18 mouse cellular contexts compared by ENCODE assay signal in genomic region chr11:68037093-68037492, GRCm38 (mm10).
A peak's percentile ranks its signal among the peaks of the same experiment; 100 is the strongest.
DNase-seq lines count a peak whose midpoint lies in the region; ATAC-seq and TF ChIP-seq lines count a peak whose summit lies in the region.
"Had no signal": no experiment of that assay in that cellular context is flagged by ENCODE, and none has a peak within 500 bp of the region (broad histone marks: within the 10 kb centered on the region; RNA-seq: fewer than 3 reads in every experiment).

No protein-coding gene starts in this region.

- no peak overlapping the region for H3K9ac ChIP-seq in intestine, embryonic 15.5 days
- H3K9ac ChIP-seq in intestine, postnatal 0 days (ENCODE audit: low read depth, low read length): no peak overlapping the region
- no peak overlapping the region for H3K9ac ChIP-seq in midbrain, embryonic 13.5 days (replicated peaks)
- no peak overlapping the region for H3K9ac ChIP-seq in midbrain, postnatal 0 days (replicated peaks; ENCODE audit: low read length, poor library complexity, severe bottlenecking)
- H3K9ac ChIP-seq in kidney, postnatal 0 days (ENCODE audit: low read depth, low read length): no peak overlapping the region
- H3K9ac ChIP-seq: heart, embryonic 12.5 days; limb, embryonic 13.5 days; liver, embryonic 14.5 days had no signal

- H3K9me3 ChIP-seq in intestine, embryonic 15.5 days: no peaks in the 10 kb centered on the region
- H3K9me3 ChIP-seq in intestine, postnatal 0 days (ENCODE audit: control insufficient read depth): no peaks in the 10 kb centered on the region
- no peaks in the 10 kb centered on the region for H3K9me3 ChIP-seq in midbrain, embryonic 13.5 days
- H3K9me3 ChIP-seq in midbrain, postnatal 0 days (ENCODE audit: low read length): no peaks in the 10 kb centered on the region
- no peaks in the 10 kb centered on the region for H3K9me3 ChIP-seq in kidney, postnatal 0 days (replicated peaks; ENCODE audit: low read length)
- H3K9me3 ChIP-seq: heart, embryonic 12.5 days; limb, embryonic 13.5 days; megakaryocyte, embryonic 14.5 days had no signal

- H3K36me3 ChIP-seq in intestine, embryonic 15.5 days: no peaks in the 10 kb centered on the region
- no peaks in the 10 kb centered on the region for H3K36me3 ChIP-seq in intestine, postnatal 0 days (ENCODE audit: control insufficient read depth, insufficient read depth)
- H3K36me3 ChIP-seq in midbrain, embryonic 13.5 days: no peaks in the 10 kb centered on the region
- no peaks in the 10 kb centered on the region for H3K36me3 ChIP-seq in midbrain, postnatal 0 days (ENCODE audit: insufficient read depth, low read length)
- no peaks in the 10 kb centered on the region for H3K36me3 ChIP-seq in kidney, postnatal 0 days (ENCODE audit: insufficient read depth, low read length)
- H3K36me3 ChIP-seq: heart, embryonic 12.5 days; limb, embryonic 13.5 days had no signal

- 48% methylated on average over 9 of the region's 9 CpGs for WGBS in intestine, embryonic 15.5 days
- 67% methylated on average over 9 of the region's 9 CpGs for WGBS in intestine, postnatal 0 days
- WGBS in midbrain, embryonic 13.5 days: 81% methylated on average over 9 of the region's 9 CpGs
- 67% methylated on average over 9 of the region's 9 CpGs for WGBS in midbrain, postnatal 0 days
- WGBS in kidney, postnatal 0 days: 44% methylated on average over 9 of the region's 9 CpGs

- H3K4me2 ChIP-seq in intestine, embryonic 15.5 days (replicated peaks): no peak overlapping the region
- no peak overlapping the region for H3K4me2 ChIP-seq in intestine, postnatal 0 days (replicated peaks; ENCODE audit: low read depth)
- no peak overlapping the region for H3K4me2 ChIP-seq in midbrain, embryonic 13.5 days (replicated peaks)
- no peak overlapping the region for H3K4me2 ChIP-seq in midbrain, postnatal 0 days (ENCODE audit: low read depth, low read length, poor library complexity, severe bottlenecking)
- H3K4me2 ChIP-seq in kidney, postnatal 0 days (ENCODE audit: low read length): no peak overlapping the region
- H3K4me2 ChIP-seq: heart, embryonic 12.5 days had no signal

- H3K4me1 ChIP-seq in intestine, embryonic 15.5 days (replicated peaks): peaks cover 11% of the 10 kb centered on the region; the same call in 1 of the 2 replicates
- 0 out of 2 replicates have a peak, but pooled peaks cover 9% of the 10 kb centered on the region for H3K4me1 ChIP-seq in intestine, postnatal 0 days (replicated peaks; ENCODE audit: control insufficient read depth, insufficient read depth, low read length)
- H3K4me1 ChIP-seq in midbrain, embryonic 13.5 days (replicated peaks): peaks cover 4% of the 10 kb centered on the region; the same call in 1 of the 2 replicates
- H3K4me1 ChIP-seq in midbrain, postnatal 0 days (ENCODE audit: insufficient read depth, low read length): no peaks in the 10 kb centered on the region
- H3K4me1 ChIP-seq in kidney, postnatal 0 days (replicated peaks; ENCODE audit: insufficient read depth, low read length): 0 out of 2 replicates have a peak, but pooled peaks cover 4% of the 10 kb centered on the region
- H3K4me1 ChIP-seq: heart, embryonic 12.5 days had no signal

- no peak for TF ChIP-seq CTCF in intestine, postnatal 0 days (IDR thresholded peaks at IDR 0.05; ENCODE audit: low read depth)
- no peak for TF ChIP-seq CTCF in midbrain, postnatal 0 days (IDR thresholded peaks at IDR 0.05)
- no peak for TF ChIP-seq CTCF in kidney, postnatal 0 days (IDR thresholded peaks at IDR 0.05; ENCODE audit: low read depth)

- no peak overlapping the region for H3K4me3 ChIP-seq in intestine, embryonic 15.5 days (replicated peaks)
- no peak overlapping the region for H3K4me3 ChIP-seq in intestine, postnatal 0 days (ENCODE audit: low read depth, low read length)
- no peak overlapping the region for H3K4me3 ChIP-seq in midbrain, embryonic 13.5 days (replicated peaks)
- H3K4me3 ChIP-seq in midbrain, postnatal 0 days (ENCODE audit: low read depth, low read length): no peak overlapping the region
- H3K4me3 ChIP-seq in kidney, postnatal 0 days (replicated peaks; ENCODE audit: low read depth, low read length): no peak overlapping the region
- H3K4me3 ChIP-seq: heart, embryonic 12.5 days; limb, embryonic 13.5 days; megakaryocyte, embryonic 14.5 days had no signal

- no peaks in the 10 kb centered on the region for H3K27me3 ChIP-seq in intestine, embryonic 15.5 days (replicated peaks)
- H3K27me3 ChIP-seq in intestine, postnatal 0 days (replicated peaks; ENCODE audit: control insufficient read depth, insufficient read depth, low read length): no peaks in the 10 kb centered on the region
- H3K27me3 ChIP-seq in midbrain, embryonic 13.5 days: 0 out of 2 replicates have a peak, but pooled peaks cover 4% of the 10 kb centered on the region
- no peaks in the 10 kb centered on the region for H3K27me3 ChIP-seq in midbrain, postnatal 0 days (ENCODE audit: insufficient read depth, low read length)
- no peaks in the 10 kb centered on the region for H3K27me3 ChIP-seq in kidney, postnatal 0 days (ENCODE audit: insufficient read depth, low read length)
- H3K27me3 ChIP-seq: heart, embryonic 12.5 days; limb, embryonic 13.5 days; megakaryocyte, embryonic 14.5 days had no signal

- DNase-seq in midbrain, postnatal 0 days (ENCODE audit: low spot score): no peak
- no peak for DNase-seq in kidney, postnatal 0 days (ENCODE audit: low spot score)
- DNase-seq in lung, postnatal 25 days (ENCODE audit: low spot score): peak; percentile 55
- no peak for DNase-seq in thymus, postnatal 14 days
- DNase-seq: adrenal gland, adult 8-10 months; cerebellum, adult 11-12 months; cerebellum, postnatal 25 days; heart, postnatal 36 days; thymus, adult 18-20 months had no signal

- ATAC-seq in intestine, embryonic 15.5 days: no peak
- ATAC-seq in intestine, postnatal 0 days: no peak
- ATAC-seq in midbrain, embryonic 13.5 days: no peak
- no peak for ATAC-seq in midbrain, postnatal 0 days (ENCODE audit: low FRiP score)
- no peak for ATAC-seq in kidney, postnatal 0 days (replicated peaks; ENCODE audit: low FRiP score, low read depth)
- ATAC-seq in activated CD4-positive, CD25-positive, alpha-beta regulatory T cell, adult 4 months: no peak
- ATAC-seq: forebrain, embryonic 14.5 days had no signal

- H3K27ac ChIP-seq in intestine, embryonic 15.5 days: peak overlapping the region; percentile 17; the same call in 1 of the 2 replicates
- no peak overlapping the region for H3K27ac ChIP-seq in intestine, postnatal 0 days (ENCODE audit: low read depth, low read length)
- H3K27ac ChIP-seq in midbrain, embryonic 13.5 days: 0 out of 2 replicates have a peak overlapping the region, but pooled peaks have one; percentile 11
- no peak overlapping the region for H3K27ac ChIP-seq in midbrain, postnatal 0 days (ENCODE audit: low read depth, low read length)
- 0 out of 2 replicates have a peak overlapping the region, but pooled peaks have one; percentile 3 for H3K27ac ChIP-seq in kidney, postnatal 0 days
- H3K27ac ChIP-seq: limb, embryonic 13.5 days; liver, embryonic 14.5 days had no signal

Comparison
In these comparisons a context has a peak if more than half of its experiments do, and no peak if none do; other contexts are left out.
1. H3K27ac ChIP-seq: peak in intestine, embryonic 15.5 days (single experiment), midbrain, embryonic 13.5 days (single experiment) and kidney, postnatal 0 days (single experiment); none in intestine, postnatal 0 days (single experiment) and midbrain, postnatal 0 days (single experiment).